Mouse (Mus musculus) olfactory bulb, adult 2 months (tissue): ENCODE results near the gene Sp6. TPM values are rescaled to one million over a fixed set of nuclear protein-coding genes. Genes with fewer than 3 reads are reported as not detected.

Experiments
- H3K27ac ChIP-seq: fragments of 200-500 bp; 2 replicates; pipeline ENCODE4 v1.5.1; 2012; ENCODE audit warnings: low read depth, low read length; ENCODE audit not compliant: insufficient read depth
- H3K4me1 ChIP-seq: fragments of 200-500 bp; 2 replicates; pipeline ENCODE4 v1.6.1; 2012; ENCODE audit warnings: low read length; ENCODE audit not compliant: control insufficient read depth, insufficient read depth
- H3K4me3 ChIP-seq: fragments of 200-500 bp; 2 replicates; pipeline ENCODE4 v1.5.1; 2012; ENCODE audit warnings: mild to moderate bottlenecking, low read depth, low read length, moderate library complexity; ENCODE audit not compliant: insufficient read depth
- CTCF ChIP-seq: fragments of 200-500 bp; IDR thresholded peaks from 2 replicates; pipeline ENCODE4 v1.5.1; 2012; ENCODE audit warnings: low read depth, mild to moderate bottlenecking, low read length, moderate library complexity; ENCODE audit not compliant: insufficient read depth
- POLR2A ChIP-seq: fragments of 200-500 bp; IDR thresholded peaks from 2 replicates; pipeline ENCODE4 v1.6.1; 2012; ENCODE audit warnings: mild to moderate bottlenecking, low read depth, low read length, moderate library complexity; ENCODE audit not compliant: insufficient read depth
- WGBS: fragments of 180-500 bp; shearing (Covaris S2); methylation state at CpG from one replicate; pipeline ENCODE4 v1.1.7; 2018; 5-methylcytosine and 5-hydroxymethylcytosine counted together
- polyA plus RNA-seq: library from polyadenylated mRNA; stranded (reverse); fragments of >200 nt; gene quantifications from 2 replicates; pipeline ENCODE4 v1.2.4, GENCODE M21; 2012; ENCODE audit warnings: low replicate concordance; ENCODE audit not compliant: missing spikeins, insufficient read depth, insufficient read length

Gene Sp6
- polyA plus RNA-seq: not detected in 2 replicates

GRCm38 (mm10) chr11:97013121-97013670, at the start of gene Sp6:
Gene Sp6 (plus strand): TSS chr11:97013394.
- WGBS: 22% methylated on average over 7 of the region's 8 CpGs
- Histone ChIP-seq H3K27ac (no peak within 1 kb of the TSS), H3K4me1 (peaks cover 3% of the 10 kb centered on the region), H3K4me3 (no peak within 1 kb of the TSS)
- no peak for TF ChIP-seq POLR2A
- no peak for TF ChIP-seq CTCF

DNA sequence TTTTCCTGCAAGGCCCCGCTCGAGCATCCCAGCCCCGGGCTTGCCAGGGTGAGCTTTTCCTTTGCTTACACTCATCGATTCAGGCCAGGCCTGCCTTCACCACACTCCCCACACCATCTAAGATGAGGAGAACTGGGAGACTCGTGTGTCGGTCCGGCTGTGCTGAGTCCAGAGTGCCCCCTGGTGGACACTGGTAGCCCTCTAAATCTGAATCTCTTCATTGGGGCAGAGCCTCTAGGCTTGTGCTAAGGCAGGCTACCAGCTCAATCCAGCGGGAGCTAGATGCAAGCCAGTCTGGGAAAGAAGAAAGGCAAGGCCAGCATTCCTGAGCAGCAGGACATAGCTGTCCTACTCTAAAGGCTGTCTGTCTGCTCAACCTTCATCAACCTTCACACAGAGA, 49.6 kb upstream of the Sp6 start:
- TF ChIP-seq CTCF: peak; percentile 62
- no peak for TF ChIP-seq POLR2A
- H3K4me3 ChIP-seq: no peak overlapping the region
- no peak overlapping the region for H3K27ac ChIP-seq
- WGBS: 19% methylated on average over 8 of the region's 8 CpGs
- H3K4me1 ChIP-seq: peaks cover 25% of the 10 kb centered on the region

GRCm38 (mm10) chr11:96966172-96966571, 47.0 kb upstream of the Sp6 start:
- TF ChIP-seq POLR2A: no peak
- TF ChIP-seq CTCF: no peak
- H3K4me1 ChIP-seq: peaks cover 27% of the 10 kb centered on the region
- no peak overlapping the region for H3K27ac ChIP-seq
- no peak overlapping the region for H3K4me3 ChIP-seq
- WGBS: 94% methylated on average over 3 of the region's 3 CpGs

- no peak overlapping the region for H3K27ac ChIP-seq
- TF ChIP-seq POLR2A: no peak
- TF ChIP-seq CTCF: no peak
- no peak overlapping the region for H3K4me3 ChIP-seq
- WGBS: 85% methylated on average over 13 of the region's 13 CpGs
- H3K4me1 ChIP-seq: peaks cover 34% of the 10 kb centered on the region
These were observed 46.2 kb upstream of the Sp6 start for GRCm38 (mm10) chr11:96966914-96967543.

GRCm38 (mm10) chr11:96967544-96968269, 45.5 kb upstream of the Sp6 start:
- Histone ChIP-seq H3K27ac (no peak overlapping the region), H3K4me3 (no peak overlapping the region), H3K4me1 (peaks cover 39% of the 10 kb centered on the region)
- TF ChIP-seq POLR2A (no peak), CTCF (no peak)
- 81% methylated on average over 11 of the region's 11 CpGs for WGBS

DNA sequence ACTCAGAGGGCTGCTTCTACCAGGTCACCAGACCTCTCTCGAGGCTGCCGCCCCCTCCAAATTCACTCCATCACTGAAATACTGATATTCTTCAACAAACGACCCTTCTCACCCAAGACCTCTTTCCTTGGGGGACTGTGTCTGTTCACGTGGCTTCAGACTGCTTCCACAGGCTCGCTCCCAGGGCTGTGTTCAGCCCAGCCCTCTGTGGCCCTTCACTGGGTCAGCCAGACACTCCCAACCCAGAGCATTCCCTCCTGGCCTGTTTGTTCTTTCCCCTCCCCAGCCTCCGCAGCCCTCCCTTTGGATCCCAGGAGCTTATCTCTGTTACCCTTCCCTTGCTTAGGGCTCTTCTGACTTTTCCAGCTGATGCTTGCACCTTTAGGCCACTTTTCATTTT, 44.7 kb upstream of the Sp6 start:
- TF ChIP-seq CTCF (no peak), POLR2A (no peak)
- 79% methylated on average over 6 of the region's 6 CpGs for WGBS
- Histone ChIP-seq H3K4me1 (peaks cover 38% of the 10 kb centered on the region), H3K4me3 (no peak overlapping the region), H3K27ac (no peak overlapping the region)

DNA sequence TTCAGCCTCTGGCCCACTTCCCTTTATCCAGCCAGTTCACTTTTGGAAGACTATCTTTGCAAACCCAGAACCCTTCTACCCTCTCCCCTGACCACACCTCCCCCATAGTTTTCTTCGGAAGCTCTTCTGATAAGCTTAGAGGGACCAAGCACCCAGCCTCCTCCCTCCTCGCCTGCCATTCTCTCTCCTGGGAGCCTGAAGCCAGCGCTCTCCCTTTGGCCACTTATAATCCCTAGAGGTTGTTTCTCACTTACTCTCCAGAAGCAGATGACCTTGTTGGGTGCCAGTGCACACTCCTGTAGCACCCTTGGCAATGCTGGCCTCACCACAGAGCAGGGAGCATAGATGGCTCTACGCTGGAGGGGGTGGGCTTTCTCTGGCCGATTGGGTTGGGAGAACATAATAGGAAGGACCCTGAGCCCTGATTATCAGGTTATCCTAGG, 43.9 kb upstream of the Sp6 start:
- Histone ChIP-seq H3K27ac (peak overlapping the region; percentile 20), H3K4me3 (no peak overlapping the region), H3K4me1 (peaks cover 42% of the 10 kb centered on the region)
- TF ChIP-seq POLR2A: no peak
- no peak for TF ChIP-seq CTCF
- WGBS: 71% methylated on average over 5 of the region's 5 CpGs

DNA sequence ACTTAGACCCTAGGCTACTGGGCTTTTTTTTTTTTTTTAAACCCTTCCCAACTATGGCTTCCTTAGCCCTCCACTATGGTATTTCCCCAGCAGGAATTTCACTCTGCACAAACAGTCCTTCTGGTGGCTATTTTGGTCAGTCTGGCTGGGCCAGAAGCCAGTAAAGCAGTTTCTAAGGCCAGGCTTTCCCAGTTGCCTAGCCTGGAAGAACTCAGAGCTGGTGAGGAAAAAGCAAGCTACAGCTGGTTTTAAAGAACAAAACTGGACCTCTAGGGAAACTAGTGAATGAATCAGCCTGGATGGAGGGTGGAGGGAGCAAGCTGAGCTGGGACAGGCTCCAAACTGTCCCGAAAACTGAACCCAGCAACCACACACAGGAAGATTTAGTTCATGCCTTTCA, 43.4 kb upstream of the Sp6 start:
- Histone ChIP-seq H3K27ac (peak overlapping the region; percentile 0; the same call in 1 of the 2 replicates), H3K4me3 (no peak overlapping the region), H3K4me1 (peaks cover 42% of the 10 kb centered on the region)
- TF ChIP-seq POLR2A (no peak), CTCF (no peak)
- 65% methylated on average over 1 of the region's 1 CpGs for WGBS

DNA sequence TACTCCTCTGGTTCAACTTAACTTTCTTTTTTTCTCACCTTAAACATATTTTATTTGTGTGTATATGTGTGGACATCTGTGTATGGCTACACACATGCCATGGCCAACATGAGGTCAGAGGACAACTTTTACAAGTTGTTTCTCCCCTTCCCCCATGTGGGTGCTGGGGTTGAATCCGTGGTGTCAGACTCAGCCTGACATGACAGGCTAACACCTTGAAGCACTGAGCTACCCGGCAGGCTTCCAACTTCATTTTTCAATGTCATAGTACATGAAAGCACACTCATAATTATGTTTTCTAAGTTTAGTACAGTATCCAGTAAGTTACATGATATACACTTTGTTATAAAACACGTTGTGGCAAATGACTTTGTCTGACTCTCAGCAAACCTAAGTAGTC, 42.9 kb upstream of the Sp6 start:
- Histone ChIP-seq H3K4me3 (no peak overlapping the region), H3K4me1 (peaks cover 42% of the 10 kb centered on the region), H3K27ac (no peak overlapping the region)
- TF ChIP-seq POLR2A: no peak
- no peak for TF ChIP-seq CTCF
- WGBS: 80% methylated on average over 3 of the region's 3 CpGs
